Mouse (Mus musculus): Measurements from ENCODE around the gene Adcy2. TPM values are rescaled to one million over a fixed set of nuclear protein-coding genes. Genes with fewer than 3 reads are reported as not detected.

Adcy2 gene
- total RNA-seq, 2 experiments from 2014 or later, result 116 TPM

DNA sequence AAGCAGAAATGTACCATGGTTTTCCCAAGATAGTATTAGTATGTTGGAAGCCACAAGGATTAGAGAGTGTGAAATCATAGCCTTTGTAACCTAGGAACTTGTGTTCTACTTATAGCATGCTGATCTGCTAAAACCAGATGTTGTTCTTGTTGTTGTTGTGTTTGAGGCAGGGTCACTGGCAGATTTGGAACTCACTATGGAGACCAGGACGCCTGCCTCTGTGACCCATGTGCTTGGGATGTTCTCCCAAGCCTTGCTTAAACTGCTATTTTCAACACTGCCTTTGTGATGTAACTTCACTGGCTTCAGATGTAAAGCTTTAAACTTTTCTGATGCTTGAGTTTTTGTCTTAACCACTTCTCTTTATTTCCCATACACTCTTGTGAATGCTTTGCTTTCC is 216.2 kb downstream of the Adcy2 start:
- no peak for DNase-seq (ENCODE audit: low spot score in 2 of 2)
- Histone ChIP-seq H3K27ac (no peak overlapping the region), H3K4me3 (no peak overlapping the region)
- TF ChIP-seq CTCF (conservative IDR thresholded peaks at IDR 0.05), result no peak

DNA sequence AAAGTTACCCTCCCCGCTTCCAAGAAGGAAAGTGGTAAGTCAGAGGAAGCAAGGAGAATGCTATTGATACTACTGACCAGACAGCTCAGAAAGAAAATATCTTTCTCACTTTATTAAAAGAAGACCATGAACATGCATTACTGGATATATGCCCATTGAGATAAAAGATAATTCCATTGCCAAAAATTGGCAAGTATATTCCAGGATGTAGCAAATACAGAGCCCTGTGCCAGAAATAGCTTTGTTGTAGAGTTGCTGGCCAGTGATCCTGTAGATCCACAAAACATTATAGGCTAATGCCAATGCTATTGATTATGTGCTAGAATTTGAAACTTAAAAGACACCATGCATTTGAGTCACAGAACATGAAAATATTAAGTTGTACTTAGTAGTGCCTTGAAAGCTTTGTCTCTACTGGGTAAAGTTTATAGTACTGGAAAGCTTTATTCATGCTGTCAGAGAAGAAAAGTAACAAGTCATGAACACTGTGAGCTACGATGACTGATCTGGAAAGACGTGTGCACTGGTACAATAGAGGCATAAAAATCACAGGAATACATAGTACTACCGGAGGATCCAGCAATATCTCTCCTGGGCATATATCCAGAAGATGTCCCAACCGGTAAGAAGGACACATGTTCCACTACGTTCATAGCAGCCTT is 221.2 kb downstream of the Adcy2 start:
- DNase-seq (ENCODE audit: low spot score in 2 of 2), result no peak
- Histone ChIP-seq H3K4me3 (no peak overlapping the region), H3K27ac (no peak overlapping the region)
- TF ChIP-seq CTCF (conservative IDR thresholded peaks at IDR 0.05), result no peak

DNA sequence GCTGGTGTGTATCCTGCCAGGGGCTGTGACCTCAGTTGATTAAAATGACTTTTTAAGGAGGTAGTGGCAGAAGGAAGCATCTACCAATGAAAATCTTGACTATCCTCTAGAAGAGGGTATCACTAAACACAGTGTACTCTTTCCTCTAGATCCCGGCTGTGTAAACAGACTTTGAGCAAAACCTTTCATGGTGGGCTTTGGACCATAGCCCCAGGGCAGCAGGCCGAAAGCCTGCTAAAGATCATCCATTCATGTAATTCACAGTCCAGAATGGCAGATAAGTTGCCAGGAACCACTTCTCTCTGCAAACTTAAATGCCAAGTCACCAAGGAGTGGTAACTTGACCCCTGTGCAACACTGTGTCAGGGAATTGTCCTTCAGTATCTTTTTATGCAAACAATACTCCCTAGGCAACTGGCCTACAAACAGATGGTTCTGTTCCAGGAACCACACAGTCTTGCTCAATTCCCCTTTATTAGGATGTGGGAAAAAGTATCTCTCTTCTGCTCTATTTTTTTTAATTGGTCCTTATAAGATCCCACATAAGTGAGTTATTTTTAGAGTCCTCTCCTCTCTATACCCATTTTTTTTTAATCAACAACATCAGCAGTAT is 225.6 kb downstream of the Adcy2 start:
- TF ChIP-seq CTCF (conservative IDR thresholded peaks at IDR 0.05), result no peak
- no peak for DNase-seq (ENCODE audit: low spot score in 2 of 2)
- Histone ChIP-seq H3K4me3 (no peak overlapping the region), H3K27ac (peak overlapping the region; percentile 46)

- TF ChIP-seq CTCF (conservative IDR thresholded peaks at IDR 0.05), result no peak
- H3K27ac ChIP-seq, result no peak overlapping the region
Measured at GRCm38 (mm10) chr13:68768588-68768987, 230.8 kb downstream of the Adcy2 start.

GRCm38 (mm10) chr13:68765896-68766578 is 233.3 kb downstream of the Adcy2 start:
- Histone ChIP-seq H3K27ac (no peak overlapping the region), H3K4me3 (no peak overlapping the region)
- no peak for TF ChIP-seq CTCF (conservative IDR thresholded peaks at IDR 0.05)
- no peak for DNase-seq (ENCODE audit: low spot score in 2 of 2)

More at GRCm38 (mm10) chr13:68768588-68768987, 230.8 kb downstream of the Adcy2 start:
- no peak overlapping the region for H3K4me3 ChIP-seq
- DNase-seq (ENCODE audit: low spot score in 2 of 2), result no peak

- no peak for DNase-seq (ENCODE audit: low spot score in 2 of 2)
- no peak overlapping the region for H3K27ac ChIP-seq
Measured at GRCm38 (mm10) chr13:68764614-68765013, 234.7 kb downstream of the Adcy2 start.

GRCm38 (mm10) chr13:68749801-68750200 is 249.5 kb downstream of the Adcy2 start:
- DNase-seq (ENCODE audit: low spot score in 2 of 2), result peak; percentile 49 to 73
- TF ChIP-seq CTCF (conservative IDR thresholded peaks at IDR 0.05), result no peak
- H3K4me3 ChIP-seq, result no peak overlapping the region
- H3K27ac ChIP-seq, result peak overlapping the region; percentile 83

More at GRCm38 (mm10) chr13:68764614-68765013, 234.7 kb downstream of the Adcy2 start:
- no peak overlapping the region for H3K4me3 ChIP-seq
- no peak for TF ChIP-seq CTCF (conservative IDR thresholded peaks at IDR 0.05)

GRCm38 (mm10) chr13:68749370-68749769 is 250.0 kb downstream of the Adcy2 start:
- Histone ChIP-seq H3K4me3 (no peak overlapping the region), H3K27ac (peak overlapping the region; percentile 83)
- no peak for TF ChIP-seq CTCF (conservative IDR thresholded peaks at IDR 0.05)
- no peak for DNase-seq (ENCODE audit: low spot score in 2 of 2)

- TF ChIP-seq CTCF (conservative IDR thresholded peaks at IDR 0.05), result no peak
- no peak overlapping the region for H3K27ac ChIP-seq
- DNase-seq (ENCODE audit: low spot score in 2 of 2), result no peak
- no peak overlapping the region for H3K4me3 ChIP-seq
Measured at GRCm38 (mm10) chr13:68745426-68745825, 253.9 kb downstream of the Adcy2 start.

GRCm38 (mm10) chr13:68712661-68713060 is 286.7 kb downstream of the Adcy2 start:
- TF ChIP-seq CTCF (conservative IDR thresholded peaks at IDR 0.05), result no peak
- Histone ChIP-seq H3K4me3 (no peak overlapping the region), H3K27ac (no peak overlapping the region)
- DNase-seq (ENCODE audit: low spot score in 2 of 2), result no peak

DNA sequence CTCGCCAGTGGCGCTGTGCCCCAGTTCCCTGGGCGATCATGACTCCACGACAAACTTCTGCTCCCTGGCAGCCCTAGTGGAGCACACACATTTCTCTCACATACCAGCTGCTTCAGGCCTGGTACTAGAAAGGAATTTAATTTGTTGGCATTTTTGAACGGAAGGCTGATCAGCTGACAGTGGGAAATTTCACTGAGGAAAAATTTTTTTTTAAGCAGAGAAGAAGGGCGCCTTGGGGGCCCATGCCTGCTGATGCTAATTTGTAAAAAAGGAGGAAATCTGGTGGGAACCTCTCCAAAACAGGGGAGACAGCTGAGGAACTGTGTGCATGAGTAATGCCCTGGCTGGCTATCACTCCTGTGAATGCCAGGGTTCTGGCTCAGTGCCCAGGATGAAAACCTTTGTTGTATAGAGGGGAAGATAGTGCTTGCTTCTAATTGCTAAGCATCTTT is 292.0 kb downstream of the Adcy2 start:
- TF ChIP-seq CTCF (conservative IDR thresholded peaks at IDR 0.05), result peak; percentile 38
- Histone ChIP-seq H3K27ac (peak overlapping the region; percentile 43), H3K4me3 (no peak overlapping the region)
- peak; percentile 70 to 79 for DNase-seq (ENCODE audit: low spot score in 2 of 2)

- H3K4me3 ChIP-seq, result no peak overlapping the region
- H3K27ac ChIP-seq, result no peak overlapping the region
- no peak for DNase-seq (ENCODE audit: low spot score in 2 of 2)
- no peak for TF ChIP-seq CTCF (conservative IDR thresholded peaks at IDR 0.05)
Measured at GRCm38 (mm10) chr13:68684919-68685318, 314.4 kb downstream of the Adcy2 start.

DNA sequence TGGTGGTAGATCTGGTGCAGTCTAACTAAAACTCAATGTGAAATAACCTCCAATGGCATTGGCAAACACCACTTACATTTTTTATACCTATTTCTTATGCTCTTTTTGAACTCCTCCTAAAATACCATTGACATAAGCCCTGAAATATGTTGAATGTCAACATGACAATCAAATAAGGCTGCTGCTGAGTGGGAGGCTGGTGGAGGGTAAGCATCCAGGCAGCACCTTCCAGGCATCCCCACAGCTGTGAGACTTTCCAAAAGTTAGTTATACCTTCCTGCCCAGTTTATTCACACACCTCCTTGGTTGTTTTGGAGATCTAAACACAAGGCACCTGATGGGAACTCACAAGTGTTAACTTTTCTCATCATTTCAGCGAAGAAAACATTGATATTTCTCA is 318.9 kb downstream of the Adcy2 start:
- H3K27ac ChIP-seq, result no peak overlapping the region
- no peak for TF ChIP-seq CTCF (conservative IDR thresholded peaks at IDR 0.05)
- no peak overlapping the region for H3K4me3 ChIP-seq
- DNase-seq (ENCODE audit: low spot score in 2 of 2), result no peak

All from layer of hippocampus, adult 2 months (tissue).